Mouse (Mus musculus): Measurements from ENCODE around the gene Rab40c. TPM values are rescaled to one million over a fixed set of nuclear protein-coding genes. Genes with fewer than 3 reads are reported as not detected.

The Rab40c gene
- polyA plus RNA-seq, 1 experiment from 2014 or later = 55.0 TPM

- Histone ChIP-seq H3K4me3 (no peak overlapping the region), H3K4me2 (no peak overlapping the region), H3K27ac (replicated peaks) (no peak overlapping the region), H3K36me3 (no peaks in the 10 kb centered on the region), H3K4me1 (replicated peaks) (peaks cover 25% of the 10 kb centered on the region), H3K9ac (no peak overlapping the region), H3K27me3 (no peaks in the 10 kb centered on the region), H3K9me3 (no peaks in the 10 kb centered on the region)
- no peak for ATAC-seq (ENCODE audit: low FRiP score, low read depth)
- WGBS = 85% methylated on average over 8 of the region's 8 CpGs
Observed at GRCm38 (mm10) chr17:25916931-25917647, 2.4 kb downstream of the Rab40c start.

GRCm38 (mm10) chr17:25914295-25914694 is 5.2 kb downstream of the Rab40c start:
- no peak overlapping the region for H3K9ac ChIP-seq
- no peak overlapping the region for H3K4me3 ChIP-seq
- H3K36me3 ChIP-seq = no peaks in the 10 kb centered on the region
- no peak overlapping the region for H3K27ac ChIP-seq (replicated peaks)
- H3K4me2 ChIP-seq = no peak overlapping the region
- peaks cover 25% of the 10 kb centered on the region for H3K4me1 ChIP-seq (replicated peaks)
- no peak for ATAC-seq (ENCODE audit: low FRiP score, low read depth)
- H3K9me3 ChIP-seq = no peaks in the 10 kb centered on the region
- 90% methylated on average over 4 of the region's 4 CpGs for WGBS
- no peaks in the 10 kb centered on the region for H3K27me3 ChIP-seq

GRCm38 (mm10) chr17:25913877-25914275 is 5.7 kb downstream of the Rab40c start:
- ATAC-seq (ENCODE audit: low FRiP score, low read depth) = no peak
- H3K4me2 ChIP-seq = no peak overlapping the region
- no peaks in the 10 kb centered on the region for H3K36me3 ChIP-seq
- H3K9me3 ChIP-seq = no peaks in the 10 kb centered on the region
- H3K4me3 ChIP-seq = no peak overlapping the region
- H3K4me1 ChIP-seq (replicated peaks) = peaks cover 25% of the 10 kb centered on the region
- WGBS = 96% methylated on average over 1 of the region's 1 CpGs
- no peaks in the 10 kb centered on the region for H3K27me3 ChIP-seq
- H3K9ac ChIP-seq = no peak overlapping the region
- H3K27ac ChIP-seq (replicated peaks) = no peak overlapping the region

- Histone ChIP-seq H3K4me2 (no peak overlapping the region), H3K9me3 (no peaks in the 10 kb centered on the region), H3K4me1 (replicated peaks) (peaks cover 20% of the 10 kb centered on the region), H3K27ac (replicated peaks) (no peak overlapping the region), H3K4me3 (no peak overlapping the region), H3K27me3 (no peaks in the 10 kb centered on the region), H3K36me3 (no peaks in the 10 kb centered on the region), H3K9ac (no peak overlapping the region)
- WGBS = 89% methylated on average over 14 of the region's 14 CpGs
- no peak for ATAC-seq (ENCODE audit: low FRiP score, low read depth)
Observed at GRCm38 (mm10) chr17:25913186-25913876, 6.2 kb downstream of the Rab40c start.

- Histone ChIP-seq H3K4me2 (no peak overlapping the region), H3K9ac (no peak overlapping the region), H3K4me1 (replicated peaks) (peaks cover 7% of the 10 kb centered on the region), H3K4me3 (no peak overlapping the region), H3K27ac (replicated peaks) (no peak overlapping the region), H3K27me3 (no peaks in the 10 kb centered on the region), H3K36me3 (no peaks in the 10 kb centered on the region), H3K9me3 (no peaks in the 10 kb centered on the region)
- no peak for ATAC-seq (ENCODE audit: low FRiP score, low read depth)
- WGBS = 90% methylated on average over 4 of the region's 4 CpGs
Observed at GRCm38 (mm10) chr17:25911816-25912215, 7.7 kb downstream of the Rab40c start.

GRCm38 (mm10) chr17:25907640-25908039 is 11.9 kb downstream of the Rab40c start:
- Histone ChIP-seq H3K9ac (no peak overlapping the region), H3K4me1 (replicated peaks) (no peaks in the 10 kb centered on the region), H3K9me3 (no peaks in the 10 kb centered on the region), H3K27me3 (no peaks in the 10 kb centered on the region), H3K4me3 (no peak overlapping the region), H3K36me3 (no peaks in the 10 kb centered on the region), H3K4me2 (no peak overlapping the region), H3K27ac (replicated peaks) (no peak overlapping the region)
- 90% methylated on average over 2 of the region's 2 CpGs for WGBS
- no peak for ATAC-seq (ENCODE audit: low FRiP score, low read depth)

- 89% methylated on average over 3 of the region's 3 CpGs for WGBS
- Histone ChIP-seq H3K27ac (replicated peaks) (no peak overlapping the region), H3K36me3 (no peaks in the 10 kb centered on the region), H3K9me3 (no peaks in the 10 kb centered on the region), H3K4me1 (replicated peaks) (no peaks in the 10 kb centered on the region), H3K4me3 (no peak overlapping the region), H3K4me2 (no peak overlapping the region), H3K27me3 (no peaks in the 10 kb centered on the region), H3K9ac (no peak overlapping the region)
- ATAC-seq (ENCODE audit: low FRiP score, low read depth) = no peak
Observed at GRCm38 (mm10) chr17:25903061-25903460, 16.5 kb downstream of the Rab40c start.

GRCm38 (mm10) chr17:25900193-25900592 is 19.3 kb downstream of the Rab40c start:
- Histone ChIP-seq H3K4me1 (replicated peaks) (0 out of 2 replicates have a peak, but pooled peaks cover 3% of the 10 kb centered on the region), H3K36me3 (no peaks in the 10 kb centered on the region), H3K9ac (no peak overlapping the region), H3K27me3 (no peaks in the 10 kb centered on the region), H3K27ac (replicated peaks) (no peak overlapping the region), H3K4me2 (no peak overlapping the region), H3K9me3 (no peaks in the 10 kb centered on the region), H3K4me3 (no peak overlapping the region)
- 97% methylated on average over 1 of the region's 1 CpGs for WGBS
- ATAC-seq (ENCODE audit: low FRiP score, low read depth) = no peak

- no peak overlapping the region for H3K9ac ChIP-seq
- ATAC-seq (ENCODE audit: low FRiP score, low read depth) = no peak
- no peak overlapping the region for H3K4me3 ChIP-seq
- H3K27me3 ChIP-seq = no peaks in the 10 kb centered on the region
- WGBS = 56% methylated on average over 12 of the region's 12 CpGs
- H3K4me2 ChIP-seq = no peak overlapping the region
- H3K27ac ChIP-seq (replicated peaks) = no peak overlapping the region; the same call in 1 of the 2 replicates
- H3K4me1 ChIP-seq (replicated peaks) = peaks cover 11% of the 10 kb centered on the region
- no peaks in the 10 kb centered on the region for H3K9me3 ChIP-seq
- no peaks in the 10 kb centered on the region for H3K36me3 ChIP-seq
Observed at GRCm38 (mm10) chr17:25895891-25896290, 23.6 kb downstream of the Rab40c start.

- ATAC-seq (ENCODE audit: low FRiP score, low read depth) = no peak
- no peak overlapping the region for H3K4me3 ChIP-seq
- no peak overlapping the region for H3K4me2 ChIP-seq
- no peaks in the 10 kb centered on the region for H3K9me3 ChIP-seq
- WGBS = 35% methylated on average over 2 of the region's 2 CpGs
- H3K36me3 ChIP-seq = no peaks in the 10 kb centered on the region
- peaks cover 11% of the 10 kb centered on the region for H3K4me1 ChIP-seq (replicated peaks)
- no peaks in the 10 kb centered on the region for H3K27me3 ChIP-seq
- H3K27ac ChIP-seq (replicated peaks) = no peak overlapping the region; the same call in 1 of the 2 replicates
- H3K9ac ChIP-seq = no peak overlapping the region
Observed at GRCm38 (mm10) chr17:25895415-25895814, 24.1 kb downstream of the Rab40c start.

- peak; percentile 88 for ATAC-seq (ENCODE audit: low FRiP score, low read depth)
- 31% methylated on average over 2 of the region's 2 CpGs for WGBS
- Histone ChIP-seq H3K27me3 (no peaks in the 10 kb centered on the region), H3K9me3 (no peaks in the 10 kb centered on the region), H3K9ac (peak overlapping the region; percentile 8; the same call in 1 of the 2 replicates), H3K4me1 (replicated peaks) (peaks cover 11% of the 10 kb centered on the region), H3K27ac (replicated peaks) (peak overlapping the region; percentile 51; the same call in 1 of the 2 replicates), H3K4me3 (no peak overlapping the region), H3K36me3 (0 out of 2 replicates have a peak, but pooled peaks cover 6% of the 10 kb centered on the region), H3K4me2 (no peak overlapping the region)
Observed at GRCm38 (mm10) chr17:25893975-25894617, 25.4 kb downstream of the Rab40c start.

GRCm38 (mm10) chr17:25888837-25889236 is 30.7 kb downstream of the Rab40c start:
- no peaks in the 10 kb centered on the region for H3K9me3 ChIP-seq
- H3K36me3 ChIP-seq = peaks cover 7% of the 10 kb centered on the region; the same call in 1 of the 2 replicates
- no peak overlapping the region for H3K4me3 ChIP-seq
- peaks cover under 1% of the 10 kb centered on the region; the same call in 1 of the 2 replicates for H3K4me1 ChIP-seq (replicated peaks)
- H3K4me2 ChIP-seq = no peak overlapping the region
- ATAC-seq (ENCODE audit: low FRiP score, low read depth) = no peak
- no peak overlapping the region for H3K27ac ChIP-seq (replicated peaks)
- H3K9ac ChIP-seq = no peak overlapping the region
- 93% methylated on average over 3 of the region's 3 CpGs for WGBS
- no peaks in the 10 kb centered on the region for H3K27me3 ChIP-seq
